Mouse (Mus musculus) hindbrain, embryonic 13.5 days (tissue): Measurements from ENCODE around the gene Vgf. TPM values are rescaled to one million over a fixed set of nuclear protein-coding genes. Genes with fewer than 3 reads are reported as not detected.

Experiments
- ATAC-seq: fragments of 200-750 bp; cut with Nextera tagmentation; 2 replicates; pipeline ENCODE4 v1.8.0; 2017; ENCODE audit warnings: moderate TSS enrichment; ENCODE audit not compliant: low FRiP score
- H3K27ac ChIP-seq: fragments of 300-500 bp; sonication (generic); 2 replicates; pipeline ENCODE4 v1.5.1; 2015; ENCODE audit warnings: inconsistent platforms, mild to moderate bottlenecking, moderate library complexity
- H3K27me3 ChIP-seq: fragments of 300-500 bp; sonication (generic); 2 replicates; pipeline ENCODE4 v1.6.1; 2015; ENCODE audit warnings: mild to moderate bottlenecking, inconsistent platforms
- H3K36me3 ChIP-seq: fragments of 300-500 bp; sonication (generic); 2 replicates; pipeline ENCODE4 v1.6.1; 2015; ENCODE audit warnings: mild to moderate bottlenecking, inconsistent platforms
- H3K4me1 ChIP-seq: fragments of 300-500 bp; sonication (generic); replicated peaks from 2 replicates; pipeline ENCODE4 v1.6.1; 2015; ENCODE audit warnings: inconsistent platforms
- H3K4me2 ChIP-seq: fragments of 300-500 bp; sonication (generic); 2 replicates; pipeline ENCODE4 v1.6.1; 2015; ENCODE audit warnings: inconsistent platforms, mild to moderate bottlenecking, moderate library complexity
- H3K4me3 ChIP-seq: fragments of 300-500 bp; sonication (generic); 2 replicates; pipeline ENCODE4 v1.5.1; 2015; ENCODE audit warnings: mild to moderate bottlenecking, inconsistent platforms
- H3K9ac ChIP-seq: fragments of 300-500 bp; sonication (generic); 2 replicates; pipeline ENCODE4 v1.6.1; 2015; ENCODE audit warnings: mild to moderate bottlenecking, inconsistent platforms
- H3K9me3 ChIP-seq: fragments of 300-500 bp; sonication (generic); 2 replicates; pipeline ENCODE4 v1.6.1; 2016; ENCODE audit warnings: inconsistent platforms
- WGBS: fragments of 180-500 bp; shearing (Covaris S2); methylation state at CpG from one replicate; pipeline ENCODE4 v1.1.7; 2015; 5-methylcytosine and 5-hydroxymethylcytosine counted together
- microRNA counts: library from miRNA; unstranded; fragments of <30 nt; microRNA quantifications from one replicate; lab custom pipeline; 2016
- microRNA-seq: library from miRNA; unstranded; fragments of <30 nt; microRNA quantifications from one replicate; pipeline ENCODE4, GENCODE M21; 2016
- polyA plus RNA-seq: library from polyadenylated mRNA; unstranded; fragments of >200 nt; fragmentation: Nextera tagmentation; extraction: Ambion mirVana; gene quantifications from 2 replicates; pipeline ENCODE4 v1.2.1, GENCODE M21; 2015

Vgf gene
- polyA plus RNA-seq, 1 experiment from 2014 or later, result 1.9 TPM

- WGBS, result 48% methylated on average over 11 of the region's 12 CpGs
- no peaks in the 10 kb centered on the region for H3K36me3 ChIP-seq
- H3K27me3 ChIP-seq, result no peaks in the 10 kb centered on the region
- no peak overlapping the region for H3K9ac ChIP-seq
- no peak overlapping the region for H3K4me3 ChIP-seq
- H3K9me3 ChIP-seq, result no peaks in the 10 kb centered on the region
- peaks cover 20% of the 10 kb centered on the region for H3K4me1 ChIP-seq
- no peak overlapping the region for H3K4me2 ChIP-seq
- ATAC-seq, result no peak
- H3K27ac ChIP-seq, result no peak overlapping the region
Measured at GRCm38 (mm10) chr5:137076191-137076930, 50.2 kb downstream of the Vgf start.

DNA sequence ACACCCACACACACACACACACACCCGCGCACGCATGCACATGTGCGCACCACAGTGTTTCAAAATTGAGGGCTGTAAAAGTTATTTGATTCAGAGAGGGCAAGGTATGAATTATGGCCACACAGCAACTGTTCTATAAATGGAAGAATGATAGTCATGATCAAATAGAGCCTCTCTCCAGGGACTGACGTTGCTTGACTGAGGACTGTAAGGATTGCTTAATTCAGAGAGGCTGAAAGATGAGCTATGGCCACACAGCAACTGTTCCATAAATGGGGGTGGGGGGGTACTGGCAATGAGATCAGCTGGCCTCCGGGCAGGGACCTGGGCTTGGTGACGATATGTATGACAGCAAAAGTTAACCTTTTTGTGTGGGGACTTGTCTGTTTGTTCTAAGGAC, 51.0 kb downstream of the Vgf start:
- H3K4me1 ChIP-seq, result peaks cover 14% of the 10 kb centered on the region
- no peak for ATAC-seq
- no peaks in the 10 kb centered on the region for H3K27me3 ChIP-seq
- no peak overlapping the region for H3K27ac ChIP-seq
- no peaks in the 10 kb centered on the region for H3K36me3 ChIP-seq
- no peak overlapping the region for H3K4me3 ChIP-seq
- H3K9ac ChIP-seq, result no peak overlapping the region
- H3K4me2 ChIP-seq, result no peak overlapping the region
- H3K9me3 ChIP-seq, result no peaks in the 10 kb centered on the region
- WGBS, result 88% methylated on average over 7 of the region's 7 CpGs

- ATAC-seq, result no peak
- 89% methylated on average over 14 of the region's 14 CpGs for WGBS
- H3K27ac ChIP-seq, result no peak overlapping the region
- no peaks in the 10 kb centered on the region for H3K27me3 ChIP-seq
- H3K4me2 ChIP-seq, result no peak overlapping the region
- H3K4me1 ChIP-seq, result peaks cover 9% of the 10 kb centered on the region
- H3K9me3 ChIP-seq, result no peaks in the 10 kb centered on the region
- H3K4me3 ChIP-seq, result no peak overlapping the region
- no peaks in the 10 kb centered on the region for H3K36me3 ChIP-seq
- no peak overlapping the region for H3K9ac ChIP-seq
Measured at GRCm38 (mm10) chr5:137078041-137078440, 51.8 kb downstream of the Vgf start.

GRCm38 (mm10) chr5:137078616-137079015, 52.4 kb downstream of the Vgf start:
- H3K27ac ChIP-seq, result no peak overlapping the region
- no peak for ATAC-seq
- no peak overlapping the region for H3K4me3 ChIP-seq
- peaks cover 9% of the 10 kb centered on the region for H3K4me1 ChIP-seq
- H3K4me2 ChIP-seq, result no peak overlapping the region
- no peak overlapping the region for H3K9ac ChIP-seq
- H3K36me3 ChIP-seq, result no peaks in the 10 kb centered on the region
- no peaks in the 10 kb centered on the region for H3K9me3 ChIP-seq
- no peaks in the 10 kb centered on the region for H3K27me3 ChIP-seq
- WGBS, result 73% methylated on average over 6 of the region's 6 CpGs

GRCm38 (mm10) chr5:137079849-137080248, 53.7 kb downstream of the Vgf start:
- Histone ChIP-seq H3K4me1 (no peaks in the 10 kb centered on the region), H3K9me3 (no peaks in the 10 kb centered on the region), H3K9ac (no peak overlapping the region), H3K27me3 (no peaks in the 10 kb centered on the region), H3K27ac (no peak overlapping the region), H3K4me3 (no peak overlapping the region), H3K36me3 (no peaks in the 10 kb centered on the region), H3K4me2 (no peak overlapping the region)
- ATAC-seq, result no peak
- WGBS, result 69% methylated on average over 5 of the region's 5 CpGs

MicroRNAs within 50 kb of the gene (microRNA counts, 519-probe panel; counts per million panel counts)
- 51.3 counts per million for microRNA mmu-miR-702 (lab: Ali Mortazavi, UCI)

Small RNA genes within 50 kb of the gene (microRNA-seq; reads per million reads assigned to microRNA genes)
- 61.0 reads per million, percentile 43 among the genes with 10 or more reads in this experiment for gene Mir702

Other genes starting within 250 kb of the Vgf start
- 30.2 and 33.8 TPM in 2 replicates for gene Col26a1, start 143.2 kb upstream of the Vgf start, polyA plus RNA-seq
- 118 and 125 TPM in 2 replicates for gene Ift22, start 118.2 kb upstream of the Vgf start, polyA plus RNA-seq
- 398 and 404 TPM in 2 replicates for gene Fis1, start 73.1 kb upstream of the Vgf start, polyA plus RNA-seq
- gene Cldn15, start 59.8 kb upstream of the Vgf start, polyA plus RNA-seq, result 0.21 and 0.35 TPM in 2 replicates
- gene Plod3, start 39.4 kb upstream of the Vgf start, polyA plus RNA-seq, result 34.0 and 38.1 TPM in 2 replicates
- 107 and 109 TPM in 2 replicates for gene Znhit1, start 38.4 kb upstream of the Vgf start, polyA plus RNA-seq
- 220 and 236 TPM in 2 replicates for gene Ap1s1, start 19.7 kb downstream of the Vgf start, polyA plus RNA-seq
- gene Serpine1, start 45.9 kb downstream of the Vgf start, polyA plus RNA-seq, result 0.06 and 0.16 TPM in 2 replicates
- 2.4 and 2.8 TPM in 2 replicates for gene Trim56, start 89.8 kb downstream of the Vgf start, polyA plus RNA-seq
- not detected in 2 replicates for gene Muc3, start 122.9 kb downstream of the Vgf start, polyA plus RNA-seq
- 0.12 and 0.13 TPM in 2 replicates for gene Muc3a, start 186.0 kb downstream of the Vgf start, polyA plus RNA-seq